Mouse (Mus musculus): ENCODE measurements around the gene Sumf1.
A peak's percentile ranks its signal among the peaks of the same experiment; 100 is the strongest.

The Sumf1 gene

GRCm38 (mm10) chr6:108093449-108093848 lies 91.9 kb downstream of the Sumf1 start:
- no peak for DNase-seq (ENCODE audit: low spot score in 2 of 2)

DNA sequence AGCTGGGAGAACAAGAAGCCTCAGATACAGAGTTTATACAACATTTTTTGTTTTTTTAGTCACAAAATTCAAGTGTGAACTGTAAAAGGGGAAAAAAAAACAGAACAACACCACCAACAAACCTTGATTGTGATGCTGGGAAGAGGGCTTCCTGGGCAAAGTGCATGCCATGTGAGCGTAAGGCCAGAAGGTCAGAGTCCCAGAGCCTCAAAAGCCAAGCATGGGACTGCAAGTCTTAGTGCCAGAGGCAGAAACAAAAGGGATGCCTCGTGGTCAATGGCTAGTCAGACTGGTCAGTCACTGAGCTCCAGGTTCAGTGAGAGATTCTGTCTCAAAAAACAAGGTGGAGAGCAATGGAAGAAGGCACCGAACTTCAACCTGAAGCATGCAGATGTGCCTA lies 92.7 kb downstream of the Sumf1 start:
- no peak for DNase-seq (ENCODE audit: low spot score in 2 of 2)

DNA sequence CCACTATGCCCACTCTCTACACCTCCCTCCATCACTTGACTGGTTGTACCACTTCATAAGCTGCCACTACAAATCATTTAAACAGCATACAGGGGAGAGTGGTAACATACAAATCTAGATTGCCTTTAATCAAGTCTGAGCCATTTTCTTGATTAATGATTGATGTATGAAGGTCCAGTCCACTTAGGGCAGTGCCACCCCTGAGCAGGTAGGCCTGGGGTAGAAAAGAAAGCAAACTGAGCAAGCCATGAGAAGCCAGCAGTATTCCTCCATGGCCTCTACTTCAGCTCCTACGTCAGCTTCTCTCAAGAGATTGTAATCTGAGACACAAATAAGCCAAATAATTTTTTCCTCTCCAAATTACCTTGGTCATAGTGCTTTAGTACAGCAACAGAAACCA lies 94.1 kb downstream of the Sumf1 start:
- no peak for DNase-seq (ENCODE audit: low spot score in 2 of 2)

- DNase-seq (ENCODE audit: low spot score in 2 of 2): no peak
Measured at GRCm38 (mm10) chr6:108075857-108076256, 109.5 kb downstream of the Sumf1 start.

GRCm38 (mm10) chr6:108074624-108075023 lies 110.8 kb downstream of the Sumf1 start:
- DNase-seq (ENCODE audit: low spot score in 2 of 2): no peak

DNA sequence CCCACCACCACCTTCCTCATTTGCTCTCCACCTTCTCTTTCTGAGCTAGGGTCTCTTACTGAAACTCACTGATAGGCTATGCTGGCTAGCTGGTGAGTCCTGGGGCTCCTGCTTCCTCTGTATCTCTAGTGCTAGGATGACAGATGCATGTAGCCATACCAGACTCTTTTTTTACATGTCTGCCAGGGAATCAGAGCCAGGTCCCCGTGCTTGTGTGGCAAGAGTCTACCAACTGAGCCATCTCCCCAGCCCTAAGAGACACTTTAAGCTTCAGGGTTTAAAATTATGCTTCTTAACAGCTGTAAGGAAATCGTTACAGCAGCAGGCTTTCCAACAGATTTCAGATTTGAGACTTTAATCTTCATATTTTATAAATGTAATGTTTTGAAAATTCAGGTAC lies 111.5 kb downstream of the Sumf1 start:
- DNase-seq (ENCODE audit: low spot score in 2 of 2): no peak

DNA sequence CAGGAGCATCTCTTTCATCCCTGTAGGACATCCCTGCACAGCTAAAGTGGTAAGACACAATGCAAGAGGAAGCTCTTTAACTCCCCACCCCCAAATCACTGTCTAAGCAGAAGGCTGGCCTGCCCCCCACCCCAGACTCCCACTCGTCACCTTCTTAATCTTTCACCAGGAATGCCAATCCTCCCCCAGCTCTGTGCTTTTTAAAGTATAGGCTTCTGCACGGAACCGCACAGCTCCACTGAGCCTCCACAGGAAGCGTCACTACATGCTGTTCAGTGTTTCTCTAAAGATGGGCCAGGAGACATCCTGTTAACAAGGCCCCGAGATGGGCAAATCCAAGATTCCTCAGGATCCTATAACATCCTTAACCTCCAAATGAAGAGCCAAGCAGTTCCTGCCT lies 112.3 kb downstream of the Sumf1 start:
- DNase-seq (ENCODE audit: low spot score in 2 of 2): no peak

DNA sequence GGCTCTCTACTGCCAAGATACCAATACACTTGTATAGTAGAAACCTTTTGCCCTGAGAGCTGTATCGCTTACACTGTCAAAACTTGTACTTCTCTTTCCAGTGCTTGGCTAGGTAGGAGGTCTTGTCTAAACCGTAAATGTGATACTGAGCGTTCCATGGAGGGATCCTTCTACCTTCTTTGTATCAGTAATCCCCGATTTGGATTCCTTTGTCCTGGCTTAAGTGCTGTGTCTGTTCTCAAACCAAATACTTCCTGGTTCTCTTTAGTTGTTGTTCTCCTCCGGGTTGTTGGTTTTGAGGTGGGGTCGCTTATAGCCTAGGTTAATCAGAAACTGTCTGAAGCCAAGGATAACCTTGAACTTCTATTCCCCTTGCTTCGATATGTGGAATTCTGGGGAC lies 114.4 kb downstream of the Sumf1 start:
- no peak for DNase-seq (ENCODE audit: low spot score in 2 of 2)

DNA sequence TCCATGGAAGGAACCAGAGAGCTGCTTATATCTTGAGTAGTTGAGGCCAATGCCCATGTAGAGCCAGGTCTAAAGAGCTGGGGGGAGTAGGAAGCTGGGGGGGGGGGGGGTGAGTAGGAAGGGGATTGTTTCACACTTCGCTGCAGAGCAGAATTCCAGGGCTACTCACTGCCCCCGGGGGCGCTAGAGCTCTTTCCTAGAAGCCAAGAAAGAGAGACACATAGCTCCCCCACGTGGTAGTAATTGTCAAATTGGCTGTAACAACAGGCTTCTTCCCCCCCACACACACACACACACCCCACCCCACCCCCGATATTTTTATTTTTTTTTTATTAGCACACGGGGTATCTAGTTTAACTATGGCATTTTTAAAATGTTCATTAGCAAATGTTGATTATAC lies 119.8 kb downstream of the Sumf1 start:
- DNase-seq (ENCODE audit: low spot score in 2 of 2): peak; percentile 80 to 88

DNA sequence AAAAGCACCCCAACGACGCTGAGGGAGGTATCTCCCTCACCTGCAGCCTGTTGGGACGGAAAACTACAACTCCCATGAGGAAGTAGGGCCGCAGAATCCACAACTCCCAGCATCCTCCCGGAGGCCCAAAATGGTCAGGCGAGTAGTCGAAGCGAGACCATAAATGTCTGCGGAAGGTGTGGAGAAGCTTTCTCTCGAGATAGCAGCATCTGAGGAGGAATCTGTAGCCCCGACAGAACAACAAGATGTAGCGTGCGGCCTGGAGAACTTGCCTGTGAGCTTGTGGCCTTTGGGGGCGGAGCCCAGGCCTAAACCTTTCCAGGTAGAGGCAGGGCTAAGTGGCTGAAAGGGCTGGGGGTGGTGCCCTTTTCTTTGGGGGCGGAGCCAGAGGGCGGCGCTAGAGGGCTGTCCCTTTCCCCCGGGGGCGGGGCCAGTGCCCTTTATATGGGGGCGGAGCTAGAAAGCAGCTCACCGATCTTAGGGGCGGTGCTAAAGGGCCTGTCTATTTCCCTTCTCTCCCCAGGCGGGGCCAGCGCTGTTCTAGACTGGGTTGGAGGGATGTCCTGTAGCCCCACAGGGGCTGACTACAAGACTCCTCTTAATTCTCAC lies 120.4 kb downstream of the Sumf1 start, which contains the start of gene Setmar:
Gene Setmar (plus strand): TSS at position 128 of the 609 bp plus-strand sequence.
- DNase-seq (ENCODE audit: low spot score in 2 of 2): peak; percentile 94

DNA sequence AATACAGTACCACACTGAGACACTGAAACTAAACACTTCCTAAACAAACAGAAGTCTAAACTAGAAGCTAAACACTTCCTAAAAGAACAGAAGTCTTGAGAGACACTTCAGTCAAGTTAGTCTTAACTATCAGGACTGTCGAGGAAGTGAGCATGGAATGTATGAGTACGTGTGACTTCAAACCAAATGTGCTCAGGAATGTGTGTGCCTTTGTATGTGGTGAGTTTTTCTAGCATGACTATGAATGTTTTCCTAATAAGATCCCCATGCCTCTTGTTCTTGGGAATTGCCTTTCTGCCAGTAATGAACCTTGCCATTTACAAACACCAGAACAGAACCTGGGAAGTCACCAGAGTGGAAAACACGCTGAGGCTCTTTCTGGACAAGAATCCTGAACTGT lies 124.3 kb downstream of the Sumf1 start:
- no peak for DNase-seq (ENCODE audit: low spot score in 2 of 2)

GRCm38 (mm10) chr6:108058066-108058465 lies 127.3 kb downstream of the Sumf1 start:
- no peak for DNase-seq (ENCODE audit: low spot score in 2 of 2)

- no peak for DNase-seq (ENCODE audit: low spot score in 2 of 2)
Measured at GRCm38 (mm10) chr6:108057353-108057752, 128.0 kb downstream of the Sumf1 start.
